Mouse (Mus musculus) CH12.LX (cell line): ENCODE results near the gene Rps27rt. TPM values are rescaled to one million over a fixed set of nuclear protein-coding genes. Genes with fewer than 3 reads are reported as not detected.

Source experiments
- DNase-seq: peaks from one replicate; pipeline ENCODE4 v3.0.0-alpha.2; 2013; ENCODE audit errors: extremely low read depth
- H3K27ac ChIP-seq: 2 replicates; pipeline ENCODE4 v1.5.1; 2012; ENCODE audit warnings: low read depth, mild to moderate bottlenecking, control low read depth, moderate library complexity; ENCODE audit not compliant: insufficient read depth
- H3K27me3 ChIP-seq: replicated peaks from 2 replicates; pipeline ENCODE3; 2012; ENCODE audit warnings: inconsistent platforms
- H3K36me3 ChIP-seq, 2 experiments: replicated peaks in 1 of 2; 2 replicates each; pipeline versions ENCODE3 to v1.6.1; 2012; ENCODE audit warnings: inconsistent platforms in 1 of 2, low read length in 1 of 2, mild to moderate bottlenecking in 1 of 2, mixed read lengths in 1 of 2, moderate library complexity in 1 of 2; ENCODE audit not compliant: control insufficient read depth in 1 of 2, insufficient read depth in 1 of 2
- H3K4me1 ChIP-seq, 2 experiments: 2 replicates each; pipeline ENCODE4 v1.6.1; 2012; ENCODE audit warnings: inconsistent platforms in 1 of 2, moderate library complexity in 1 of 2; ENCODE audit not compliant: insufficient read depth in 2 of 2, control insufficient read depth in 1 of 2
- H3K4me2 ChIP-seq: 2 replicates; pipeline ENCODE4 v1.6.1; 2012; ENCODE audit warnings: low read depth, mild to moderate bottlenecking, control low read depth; ENCODE audit not compliant: poor library complexity, insufficient read depth, severe bottlenecking
- H3K4me3 ChIP-seq, 3 experiments: fragments of 150-350 bp in 1 of 3; sonication (generic) in 1 of 3; replicated peaks in 1 of 3; 2 replicates each; pipeline versions ENCODE3 to v1.5.1; 2011 to 2012; ENCODE audit warnings: low read depth in 2 of 3, low read length in 2 of 3, mild to moderate bottlenecking in 2 of 3, moderate library complexity in 2 of 3, control low read depth in 1 of 3, improper control_type of control experiment in 1 of 3, inconsistent platforms in 1 of 3, mixed read lengths in 1 of 3; ENCODE audit not compliant: poor library complexity in 1 of 3
- H3K79me2 ChIP-seq: replicated peaks from 2 replicates; pipeline ENCODE4 v1.6.1; 2012; ENCODE audit warnings: mild to moderate bottlenecking, moderate library complexity; ENCODE audit not compliant: control insufficient read depth, poor library complexity, insufficient read depth, severe bottlenecking; ENCODE audit errors: extremely low read depth
- H3K9ac ChIP-seq: 2 replicates; pipeline ENCODE4 v1.6.1; 2012; ENCODE audit warnings: low read depth, mild to moderate bottlenecking, control low read depth, moderate library complexity; ENCODE audit not compliant: insufficient read depth
- H3K9me3 ChIP-seq: replicated peaks from 2 replicates; pipeline ENCODE3; 2012; ENCODE audit warnings: low read length, inconsistent platforms, mixed read lengths
- E2F4 ChIP-seq: IDR thresholded peaks from 2 replicates; pipeline ENCODE4 v1.6.1; 2011; ENCODE audit warnings: low read depth, low read length, improper control_type of control experiment; ENCODE audit not compliant: insufficient replicate concordance
- ELF1 ChIP-seq: IDR thresholded peaks from 2 replicates; pipeline ENCODE4 v1.6.1; 2014; ENCODE audit warnings: low read depth, mild to moderate bottlenecking, inconsistent platforms, low read length, improper control_type of control experiment
- GABPA ChIP-seq: IDR thresholded peaks from 2 replicates; pipeline ENCODE4 v1.6.1; 2012; ENCODE audit warnings: low read depth, low read length, improper control_type of control experiment, inconsistent platforms; ENCODE audit not compliant: insufficient replicate concordance
- HCFC1 ChIP-seq: IDR thresholded peaks from 2 replicates; pipeline ENCODE4 v1.6.1; 2012; ENCODE audit warnings: low read depth, mild to moderate bottlenecking, inconsistent platforms, low read length, improper control_type of control experiment
- IRF4 ChIP-seq: IDR thresholded peaks from 2 replicates; pipeline ENCODE4 v1.6.1; 2014; ENCODE audit warnings: low read depth, mild to moderate bottlenecking, inconsistent platforms, low read length, improper control_type of control experiment
- MXI1 ChIP-seq: IDR thresholded peaks from 2 replicates; pipeline ENCODE4 v1.6.1; 2011; ENCODE audit warnings: mild to moderate bottlenecking, low read depth, low read length, improper control_type of control experiment
- PAX5 ChIP-seq: IDR thresholded peaks from 2 replicates; pipeline ENCODE4 v1.6.1; 2012; ENCODE audit warnings: low read length, inconsistent platforms, mixed read lengths
- POLR2A ChIP-seq: IDR thresholded peaks from 2 replicates; pipeline ENCODE4 v1.6.1; 2011; ENCODE audit warnings: low read depth, mild to moderate bottlenecking, improper control_type of control experiment, low read length
- POLR2AphosphoS2 ChIP-seq: IDR thresholded peaks from 2 replicates; pipeline ENCODE4 v1.6.1; 2011; ENCODE audit warnings: low read depth, low read length, improper control_type of control experiment
- RCOR1 ChIP-seq: conservative IDR thresholded peaks from 2 replicates; pipeline ENCODE4 v1.6.1; 2012; ENCODE audit warnings: low read depth, mild to moderate bottlenecking, inconsistent platforms, low read length, improper control_type of control experiment
- SIN3A ChIP-seq: IDR thresholded peaks from 2 replicates; pipeline ENCODE4 v1.6.1; 2012; ENCODE audit warnings: low read length, improper control_type of control experiment, inconsistent platforms
- TBP ChIP-seq: conservative IDR thresholded peaks from 2 replicates; pipeline ENCODE4 v1.6.1; 2011; ENCODE audit warnings: low read depth, low read length, improper control_type of control experiment
- UBTF ChIP-seq: IDR thresholded peaks from 2 replicates; pipeline ENCODE4 v1.6.1; 2012; ENCODE audit warnings: low read depth, mild to moderate bottlenecking, inconsistent platforms, low read length, improper control_type of control experiment, moderate library complexity
- USF2 ChIP-seq: conservative IDR thresholded peaks from 2 replicates; pipeline ENCODE4 v1.6.1; 2011; ENCODE audit warnings: low read depth, low read length, improper control_type of control experiment
- ZC3H11A ChIP-seq: IDR thresholded peaks from 2 replicates; pipeline ENCODE4 v1.6.1; 2012; ENCODE audit warnings: low read depth, mild to moderate bottlenecking, inconsistent platforms, low read length, improper control_type of control experiment
- ZNF384 ChIP-seq: IDR thresholded peaks from 2 replicates; pipeline ENCODE4 v1.6.1; 2012; ENCODE audit warnings: low read depth, low read length, improper control_type of control experiment, inconsistent platforms
- dilution Hi-C: fragments of 300-500 bp; cut with MboI; formaldehyde crosslinking; loops from 2 replicates; pipeline ENCODE4 v1.14.3; 2020; ENCODE audit warnings: low sequenced_read_pairs; ENCODE audit not compliant: extremely low pct_unique_long_range_greater_than_20kb, extremely low pct_ligation_motif_present
- in situ Hi-C: fragments of 300-500 bp; cut with MboI; formaldehyde crosslinking; loops from 3 replicates; pipeline ENCODE4 v1.14.3; 2019; ENCODE audit warnings: low sequenced_read_pairs, low pct_ligation_motif_present, low pct_unique_long_range_greater_than_20kb, mixed read lengths
- polyA plus RNA-seq: library from polyadenylated mRNA; unstranded; fragments of >175 nt; gene quantifications from 2 replicates; pipeline ENCODE4 v1.2.1, GENCODE M21; 2012; ENCODE audit warnings: low read depth; ENCODE audit not compliant: insufficient read length
- total RNA-seq, 2 experiments: library from RNA; depleted of rRNA; stranded (reverse); fragments of 300-350 nt in 1 of 2; fragments of >200 nt in 1 of 2; gene quantifications; 2 replicates each; pipeline ENCODE4 v1.2.3; 2012 to 2014

Gene Rps27rt
- total and polyA plus RNA-seq, 3 experiments: 107 to 455 (median 180) TPM

GRCm38 (mm10) chr9:114999010-114999770, 16.7 kb upstream of the Rps27rt start:
- H3K9ac ChIP-seq: no peak overlapping the region
- peaks cover 4% of the 10 kb centered on the region for H3K9me3 ChIP-seq
- dilution Hi-C loops (no loop called here), in situ Hi-C loops (no loop called here)
- DNase-seq: no peak
- H3K27ac ChIP-seq: no peak overlapping the region
- no peaks in the 10 kb centered on the region for H3K27me3 ChIP-seq
- H3K4me1 ChIP-seq: no peaks in the 10 kb centered on the region
- H3K36me3 ChIP-seq: no peaks in the 10 kb centered on the region
- no peak overlapping the region for H3K4me2 ChIP-seq
- no peaks in the 10 kb centered on the region for H3K79me2 ChIP-seq
- H3K4me3 ChIP-seq: no peak overlapping the region
- no peak for TF ChIP-seq ZNF384
- TF ChIP-seq POLR2AphosphoS2: no peak
- TF ChIP-seq TBP: no peak
- TF ChIP-seq HCFC1: no peak
- no peak for TF ChIP-seq ZC3H11A
- no peak for TF ChIP-seq GABPA
- TF ChIP-seq UBTF: no peak
- TF ChIP-seq RCOR1: no peak
- TF ChIP-seq USF2: no peak
- no peak for TF ChIP-seq ELF1
- no peak for TF ChIP-seq PAX5
- no peak for TF ChIP-seq E2F4
- TF ChIP-seq, all 38 proteins: peak for 0

- no peak for DNase-seq
- no peaks in the 10 kb centered on the region for H3K4me1 ChIP-seq
- no peak overlapping the region for H3K9ac ChIP-seq
- no peak overlapping the region for H3K27ac ChIP-seq
- H3K79me2 ChIP-seq: no peaks in the 10 kb centered on the region
- H3K27me3 ChIP-seq: no peaks in the 10 kb centered on the region
- TF ChIP-seq ZNF384 (no peak), MXI1 (no peak), IRF4 (no peak), SIN3A (no peak), POLR2A (no peak)
- dilution Hi-C loops (no loop called here), in situ Hi-C loops (no loop called here)
- peaks cover 4% of the 10 kb centered on the region for H3K9me3 ChIP-seq
- no peak overlapping the region for H3K4me2 ChIP-seq
- H3K36me3 ChIP-seq: no peaks in the 10 kb centered on the region
- no peak overlapping the region for H3K4me3 ChIP-seq
These were observed 13.9 kb upstream of the Rps27rt start for GRCm38 (mm10) chr9:114996489-114996888.
